Mouse (Mus musculus): ENCODE results near the gene Cdh16.

Gene Cdh16

GRCm38 (mm10) chr8:104624161-104624560 is at the start of gene Cdh16:
Cdh16 (minus strand) TSS chr8:104624396.
- DNase-seq (ENCODE audit: inconsistent age in 2 of 2, low spot score in 1 of 2): no peak

DNA sequence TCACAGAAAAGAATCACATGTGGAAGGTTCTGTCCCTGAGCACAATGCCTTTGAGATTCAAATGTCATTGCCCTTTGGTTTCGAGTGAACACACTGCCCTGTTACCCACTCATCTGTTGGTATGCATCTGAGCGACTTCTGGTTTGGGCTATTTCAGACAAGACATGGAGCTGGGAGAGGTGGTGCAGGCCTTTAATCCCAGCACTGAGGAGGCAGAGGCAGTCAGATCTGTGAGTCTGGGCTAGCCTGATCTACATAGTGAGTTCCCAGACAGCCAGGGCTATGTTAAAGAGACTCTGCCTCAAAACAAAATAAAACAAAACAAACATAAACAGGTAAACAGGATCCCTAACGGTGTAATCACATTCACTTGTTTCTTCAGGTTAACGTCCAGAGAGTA is 31.4 kb upstream of the Cdh16 start:
- DNase-seq (ENCODE audit: inconsistent age in 2 of 2, low spot score in 1 of 2): no peak

DNA sequence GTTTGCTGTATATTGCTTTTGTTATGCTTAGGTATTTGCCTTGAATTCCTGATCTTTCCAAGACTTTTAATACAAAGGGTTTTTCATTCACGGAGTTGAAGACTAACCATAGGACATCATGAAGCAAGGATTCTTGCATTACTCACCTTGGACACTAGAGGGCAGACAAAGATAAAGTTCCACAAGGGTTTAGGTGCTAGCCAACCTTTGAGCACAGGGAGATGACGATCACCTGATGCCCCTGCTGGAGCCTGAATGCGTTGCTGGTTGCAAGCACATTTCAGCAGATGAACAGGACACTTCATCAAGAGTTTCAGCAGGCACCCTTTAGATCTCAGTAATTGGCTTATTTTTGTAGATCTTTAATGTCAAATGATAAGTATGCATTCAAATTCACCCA is 30.8 kb upstream of the Cdh16 start:
- DNase-seq (ENCODE audit: inconsistent age in 2 of 2, low spot score in 1 of 2): peak; percentile 55 to 92

DNA sequence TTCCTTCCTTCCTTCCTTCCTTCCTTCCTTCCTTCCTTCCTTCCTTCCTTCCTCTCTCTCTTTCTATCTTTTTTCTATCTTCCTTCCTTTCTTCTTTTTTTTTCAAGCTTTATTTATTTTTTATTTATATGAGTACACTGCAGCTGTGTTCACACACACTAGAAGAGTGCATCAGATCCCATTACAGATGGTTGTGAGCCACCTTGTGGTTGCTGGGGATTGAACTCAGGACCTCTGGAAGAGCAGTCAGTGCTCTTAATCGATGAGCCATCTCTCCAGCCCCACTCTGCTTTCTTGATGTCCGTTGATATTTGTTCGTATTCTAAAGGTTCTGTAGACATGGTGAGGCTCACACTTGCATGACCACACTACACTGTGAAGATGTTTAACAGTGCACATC is 20.0 kb upstream of the Cdh16 start:
- DNase-seq (ENCODE audit: inconsistent age in 2 of 2, low spot score in 1 of 2): peak in 1 of 2 experiments; percentile 17

- DNase-seq (ENCODE audit: inconsistent age in 2 of 2, low spot score in 1 of 2): no peak
Observed at GRCm38 (mm10) chr8:104642324-104642654, 18.1 kb upstream of the Cdh16 start.

DNA sequence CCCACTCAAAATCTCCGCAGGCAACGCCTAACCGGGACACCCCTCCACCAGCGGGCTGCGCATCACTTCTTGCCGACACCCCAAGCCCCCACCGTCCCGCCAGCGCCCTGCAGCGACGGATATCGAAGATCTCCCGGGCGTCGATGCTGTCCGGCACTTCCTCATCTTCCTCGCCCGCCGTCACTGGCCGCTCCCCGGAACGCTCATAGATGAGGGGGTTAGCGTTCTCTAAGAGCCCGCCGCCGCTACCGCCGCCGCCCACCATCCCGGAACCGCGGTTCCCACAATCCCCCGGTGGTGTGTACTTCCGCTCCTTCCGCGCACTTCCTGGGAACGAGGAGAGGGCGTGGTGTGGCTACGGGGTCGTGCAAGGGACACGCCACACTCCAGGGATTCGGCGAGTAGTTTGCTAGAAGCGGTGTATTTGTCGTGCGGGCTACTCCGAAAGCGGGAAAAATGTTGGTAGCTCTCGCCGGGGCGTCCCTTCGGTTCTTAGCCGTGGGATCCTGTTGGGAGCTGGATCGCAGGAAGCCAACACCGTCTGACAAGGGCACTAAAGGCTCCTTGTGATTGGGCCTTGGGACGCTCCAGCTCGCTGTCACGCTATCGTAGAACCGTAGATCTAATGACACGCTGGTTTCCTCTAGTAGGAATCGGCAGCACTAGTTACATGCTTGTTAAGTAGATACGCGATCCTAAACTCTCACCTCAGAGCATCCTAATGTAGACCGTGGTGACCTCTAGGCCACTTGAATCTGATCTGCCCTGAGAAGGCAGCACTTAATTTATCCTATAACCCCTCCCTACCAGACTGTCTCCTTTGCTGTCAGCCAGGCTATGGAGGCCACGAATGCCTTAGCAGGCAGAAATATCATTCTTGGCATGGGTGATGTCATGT is 17.5 kb upstream of the Cdh16 start, which contains the start of gene Ciao2b:
Gene Ciao2b (minus strand): TSS at position 540 of the 898 bp plus-strand sequence.
- peak; percentile 92 to 97 for DNase-seq (ENCODE audit: inconsistent age in 2 of 2, low spot score in 1 of 2)

DNA sequence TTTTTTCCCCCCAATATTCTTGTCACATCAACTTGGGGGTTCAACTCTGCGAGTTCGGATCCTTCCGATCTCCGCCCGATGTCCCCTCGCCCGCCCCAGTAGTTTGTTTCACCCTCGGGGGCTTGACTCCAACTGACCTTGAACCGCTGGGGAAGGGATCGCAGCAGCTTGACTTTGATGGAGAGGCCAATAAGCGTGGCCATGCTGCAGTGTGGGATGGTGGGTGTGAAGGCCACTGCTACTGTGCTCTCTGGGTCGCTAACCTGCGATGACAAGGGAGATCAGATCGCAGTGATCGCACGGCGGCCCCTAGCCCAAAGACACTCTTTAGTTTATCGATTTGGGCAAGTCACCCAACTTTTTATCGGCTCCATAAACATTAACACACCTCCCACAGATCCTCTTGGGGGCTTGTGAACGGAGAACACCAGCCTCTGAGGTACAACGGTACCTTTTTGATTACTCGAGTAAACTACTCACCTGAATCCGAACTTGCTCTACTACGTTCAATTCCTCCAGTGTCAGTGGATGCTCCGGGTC is 16.7 kb upstream of the Cdh16 start:
- DNase-seq (ENCODE audit: inconsistent age in 2 of 2, low spot score in 1 of 2): peak in 1 of 2 experiments; percentile 33

DNA sequence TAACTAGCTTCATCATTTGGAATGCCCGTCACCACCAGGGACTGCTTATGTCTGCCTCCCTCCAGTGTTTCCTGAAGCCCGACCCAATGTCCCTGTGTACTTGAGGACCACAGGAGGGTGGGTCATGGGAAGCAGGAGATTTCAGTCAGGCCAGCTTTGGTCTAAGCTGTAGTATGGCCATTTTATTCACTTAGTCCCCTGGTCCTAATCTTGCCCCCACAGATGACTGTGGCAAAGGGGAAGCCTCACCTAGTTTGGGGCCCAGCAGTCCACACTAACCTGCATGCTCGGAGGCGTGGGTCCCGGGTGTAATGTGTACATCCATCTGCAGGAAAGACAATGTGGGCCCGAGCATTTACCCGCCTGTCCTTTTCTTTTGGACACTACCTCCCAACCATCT is 16.0 kb upstream of the Cdh16 start:
- peak in 1 of 2 experiments; percentile 16 for DNase-seq (ENCODE audit: inconsistent age in 2 of 2, low spot score in 1 of 2)

DNA sequence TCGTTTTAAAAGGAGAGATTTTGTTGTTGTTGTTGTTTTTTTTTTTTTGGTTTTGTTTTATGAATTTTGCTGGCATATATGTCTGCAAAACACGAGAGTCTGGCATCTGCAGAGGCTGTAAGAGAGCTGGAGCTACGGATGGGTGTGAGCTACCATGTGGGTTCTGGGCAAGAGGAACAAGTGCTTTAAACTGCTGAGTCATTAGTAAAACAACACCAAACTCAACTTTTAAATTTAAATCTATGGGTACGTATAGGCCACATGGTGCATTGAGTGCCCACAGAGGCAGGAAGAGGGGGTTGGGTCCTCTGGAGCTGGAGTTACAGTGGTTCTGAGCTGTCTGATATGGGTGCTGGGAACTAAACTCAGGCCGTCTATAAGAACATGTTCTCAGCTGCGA is 13.8 kb upstream of the Cdh16 start:
- DNase-seq (ENCODE audit: inconsistent age in 2 of 2, low spot score in 1 of 2): no peak

- DNase-seq (ENCODE audit: inconsistent age in 2 of 2, low spot score in 1 of 2): peak; percentile 56 to 58
Observed at GRCm38 (mm10) chr8:104635004-104635710, 11.0 kb upstream of the Cdh16 start.

DNA sequence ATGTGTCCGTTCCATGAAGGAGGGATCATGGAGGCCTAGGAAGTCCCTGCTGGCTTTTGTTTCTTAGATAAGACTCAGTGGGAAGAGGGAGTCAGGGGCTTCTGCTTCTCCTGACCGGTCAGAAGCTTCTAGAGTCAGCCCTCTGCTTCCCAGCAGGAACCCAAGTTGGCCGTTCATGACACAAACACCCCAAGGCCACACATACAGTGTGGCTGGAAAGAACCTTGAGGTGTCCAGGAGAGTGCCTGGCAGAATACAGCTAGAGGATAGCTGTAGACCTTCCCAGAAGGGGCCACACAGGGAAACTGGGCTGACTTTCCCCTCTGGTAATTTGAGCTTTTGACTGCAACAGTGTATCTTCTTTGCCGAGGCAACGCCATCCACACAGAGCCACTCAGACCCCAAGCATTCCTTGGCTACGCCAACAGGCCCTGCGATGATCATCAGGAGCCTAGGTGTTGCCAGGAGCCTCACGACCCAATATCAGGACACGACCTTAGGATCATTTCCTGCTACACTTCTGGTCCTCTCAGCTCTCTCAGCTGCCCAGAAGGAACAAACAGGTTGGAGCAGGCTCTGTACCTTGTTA is 9.1 kb upstream of the Cdh16 start:
- peak; percentile 54 to 78 for DNase-seq (ENCODE audit: inconsistent age in 2 of 2, low spot score in 1 of 2)

- DNase-seq (ENCODE audit: inconsistent age in 2 of 2, low spot score in 1 of 2): no peak
Observed at GRCm38 (mm10) chr8:104632486-104632885, 8.3 kb upstream of the Cdh16 start.

DNA sequence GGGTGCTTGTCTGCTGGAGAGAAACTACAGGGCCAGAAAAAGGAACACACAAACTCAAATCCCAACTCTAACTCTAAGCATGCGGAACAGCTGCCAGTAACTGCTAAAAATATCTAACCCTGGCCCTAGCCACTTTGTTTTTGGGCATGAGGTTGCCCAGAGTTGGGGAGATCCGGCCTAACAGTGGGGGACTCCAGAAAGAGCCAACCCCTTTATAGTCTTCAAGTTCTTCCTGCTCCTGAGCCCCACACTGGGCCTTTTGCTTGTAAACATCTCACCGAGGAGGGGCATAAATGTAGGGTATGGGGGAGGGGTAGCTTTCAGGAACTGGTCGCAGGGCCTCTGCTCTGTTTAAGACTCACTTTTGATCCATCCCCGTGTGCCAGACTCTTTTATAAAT is 7.8 kb upstream of the Cdh16 start:
- peak in 1 of 2 experiments; percentile 45 for DNase-seq (ENCODE audit: inconsistent age in 2 of 2, low spot score in 1 of 2)

GRCm38 (mm10) chr8:104630981-104631663 is 6.9 kb upstream of the Cdh16 start, which contains the start of gene Rrad:
Rrad (minus strand) TSS chr8:104631327.
- DNase-seq (ENCODE audit: inconsistent age in 2 of 2, low spot score in 1 of 2): peak; percentile 76 to 77

DNA sequence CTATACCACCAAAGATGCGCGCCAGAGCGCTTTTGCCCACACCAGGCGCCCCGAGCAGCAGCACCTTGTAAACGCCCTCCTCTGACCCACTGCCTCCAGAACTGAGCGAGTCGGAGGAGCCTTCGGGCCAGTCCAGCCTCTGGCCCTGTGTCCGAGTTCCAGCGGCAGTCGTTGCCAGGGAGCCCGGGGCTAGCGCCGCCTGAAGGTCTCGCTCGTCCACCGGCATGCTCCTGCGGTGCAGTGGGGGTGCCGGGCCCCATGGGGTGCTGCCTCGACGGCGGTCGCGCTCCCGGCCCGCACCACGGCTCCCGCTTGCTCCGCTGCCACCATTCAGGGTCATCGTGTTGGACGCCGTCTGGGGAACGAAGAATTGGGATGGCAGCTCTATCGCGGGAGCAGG is 6.4 kb upstream of the Cdh16 start:
- peak in 1 of 2 experiments; percentile 45 for DNase-seq (ENCODE audit: inconsistent age in 2 of 2, low spot score in 1 of 2)

DNA sequence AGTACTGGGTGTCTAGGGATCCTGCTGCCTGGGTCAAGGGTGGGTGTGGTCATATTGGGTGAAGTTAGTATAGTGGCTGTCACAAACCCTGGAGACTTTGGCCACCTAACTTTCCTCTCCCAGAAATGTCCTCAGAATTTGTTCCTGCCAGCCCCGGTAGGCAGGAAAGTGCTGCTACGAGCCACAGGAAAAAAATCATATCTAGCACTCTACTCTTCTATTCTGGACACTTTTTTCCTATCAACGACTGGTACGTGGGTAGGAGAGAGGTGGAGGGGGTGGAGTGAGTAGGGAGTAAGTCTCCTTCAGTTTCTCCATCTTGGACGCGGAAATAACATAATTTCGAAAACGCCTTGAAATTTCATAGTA is 5.9 kb upstream of the Cdh16 start:
- DNase-seq (ENCODE audit: inconsistent age in 2 of 2, low spot score in 1 of 2): no peak

- peak; percentile 52 to 80 for DNase-seq (ENCODE audit: inconsistent age in 2 of 2, low spot score in 1 of 2)
Observed at GRCm38 (mm10) chr8:104629306-104630110, 5.3 kb upstream of the Cdh16 start.

DNA sequence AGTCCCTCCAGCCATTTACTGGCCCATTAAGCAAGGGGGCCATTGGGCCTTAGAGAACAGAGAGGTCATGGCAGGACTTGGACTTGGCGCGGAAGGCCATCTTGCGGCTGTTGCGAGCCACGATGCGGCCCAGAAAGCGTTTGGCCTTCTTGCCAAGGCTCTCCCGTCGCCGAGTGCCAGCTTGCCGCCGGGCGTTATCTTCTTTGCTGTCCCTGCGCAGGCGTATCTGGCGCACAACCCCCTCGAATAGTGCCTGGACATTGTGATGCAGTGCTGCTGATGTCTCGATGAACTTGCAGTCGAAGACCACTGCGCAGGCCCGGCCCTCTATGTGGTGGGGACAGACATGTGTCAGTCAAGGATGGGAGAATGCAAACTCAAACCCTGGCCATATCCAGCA is 4.2 kb upstream of the Cdh16 start:
- DNase-seq (ENCODE audit: inconsistent age in 2 of 2, low spot score in 1 of 2): no peak

- DNase-seq (ENCODE audit: inconsistent age in 2 of 2, low spot score in 1 of 2): no peak
Observed at GRCm38 (mm10) chr8:104627065-104627740, 3.0 kb upstream of the Cdh16 start.

DNA sequence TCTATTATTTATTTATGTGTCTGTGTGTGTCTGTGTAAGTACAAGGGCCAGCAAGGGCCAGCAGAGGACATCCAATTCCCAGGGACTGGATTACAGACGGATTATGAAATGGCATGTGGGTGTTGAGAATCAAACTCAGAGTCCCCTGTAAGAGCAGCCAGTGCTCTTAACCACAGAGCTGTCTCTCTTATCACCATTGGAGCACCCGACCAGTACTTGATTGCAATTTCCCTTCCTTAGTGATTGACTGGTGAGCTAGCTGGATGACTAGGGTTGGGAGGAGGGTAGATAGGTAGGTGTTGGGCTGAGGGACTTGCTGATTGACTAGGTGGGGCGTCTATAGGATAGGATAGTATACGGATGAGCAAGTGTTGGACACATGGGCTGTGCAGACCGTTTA is 3.4 kb downstream of the Cdh16 start:
- no peak for DNase-seq (ENCODE audit: inconsistent age in 2 of 2, low spot score in 1 of 2)

Measured in adrenal gland, adult (tissue).